Mouse (Mus musculus): ENCODE results near the gene Pilrb1. TPM values are rescaled to one million over a fixed set of nuclear protein-coding genes. Genes with fewer than 3 reads are reported as not detected.
"Not testable (repeated sequence)": the region's sequence is repeated elsewhere in the genome, so short reads cannot be mapped to it uniquely, and the experiment has no call there.

Gene Pilrb1
- polyA plus RNA-seq (2012; rRNA removed) = 22.8 and 40.7 TPM in 2 replicates

- not testable (repeated sequence) for H3K27me3 ChIP-seq (ENCODE audit: control insufficient read depth, insufficient read depth, low read length); DNase-seq (ENCODE audit: low read depth in 1 of 2, low spot score in 2 of 2); H3K4me1 ChIP-seq (ENCODE audit: control insufficient read depth, insufficient read depth, insufficient read length); H3K27ac ChIP-seq (ENCODE audit: insufficient read depth, low read length); H3K36me3 ChIP-seq (ENCODE audit: control insufficient read depth, insufficient read depth, low read length)
- peak within 1 kb of the TSS; percentile 14; the same call in 1 of the 2 replicates for H3K4me3 ChIP-seq (ENCODE audit: extremely low read depth, insufficient read depth, insufficient read length)
- WGBS = 53% methylated on average over 2 of the region's 2 CpGs
These were observed at the start of gene Pilrb1 for GRCm38 (mm10) chr5:137857960-137858710. Gene Pilrb1, minus strand, starts transcription at chr5:137858106.

- H3K36me3 ChIP-seq (ENCODE audit: control insufficient read depth, insufficient read depth, low read length) = no peaks in the 10 kb centered on the region
- H3K27ac ChIP-seq (ENCODE audit: insufficient read depth, low read length) = no peak overlapping the region
- H3K27me3 ChIP-seq (ENCODE audit: control insufficient read depth, insufficient read depth, low read length) = no peaks in the 10 kb centered on the region
- TF ChIP-seq POLR2A (IDR thresholded peaks at IDR 0.05; ENCODE audit: low read depth, low read length) (no peak), CTCF (IDR thresholded peaks at IDR 0.05; ENCODE audit: extremely low read depth, insufficient read depth, insufficient read length, insufficient replicate concordance) (no peak)
- no peak for DNase-seq (ENCODE audit: low read depth in 1 of 2, low spot score in 2 of 2)
- H3K4me3 ChIP-seq (ENCODE audit: extremely low read depth, insufficient read depth, insufficient read length) = no peak overlapping the region
- no peaks in the 10 kb centered on the region for H3K4me1 ChIP-seq (ENCODE audit: control insufficient read depth, insufficient read depth, insufficient read length)
- 30% methylated on average over 1 of the region's 1 CpGs for WGBS
These were observed 39.9 kb upstream of the Pilrb1 start for GRCm38 (mm10) chr5:137897812-137898211.

- no peak overlapping the region for H3K27ac ChIP-seq (ENCODE audit: insufficient read depth, low read length)
- H3K4me1 ChIP-seq (ENCODE audit: control insufficient read depth, insufficient read depth, insufficient read length) = no peaks in the 10 kb centered on the region
- no peaks in the 10 kb centered on the region for H3K27me3 ChIP-seq (ENCODE audit: control insufficient read depth, insufficient read depth, low read length)
- DNase-seq (ENCODE audit: low read depth in 1 of 2, low spot score in 2 of 2) = no peak
- 43% methylated on average over 1 of the region's 1 CpGs for WGBS
- no peaks in the 10 kb centered on the region for H3K36me3 ChIP-seq (ENCODE audit: control insufficient read depth, insufficient read depth, low read length)
- H3K4me3 ChIP-seq (ENCODE audit: extremely low read depth, insufficient read depth, insufficient read length) = no peak overlapping the region
- TF ChIP-seq POLR2A (IDR thresholded peaks at IDR 0.05; ENCODE audit: low read depth, low read length) (no peak), CTCF (IDR thresholded peaks at IDR 0.05; ENCODE audit: extremely low read depth, insufficient read depth, insufficient read length, insufficient replicate concordance) (no peak)
These were observed 35.0 kb upstream of the Pilrb1 start for GRCm38 (mm10) chr5:137892954-137893353.

GRCm38 (mm10) chr5:137887666-137888065 is 29.8 kb upstream of the Pilrb1 start:
- TF ChIP-seq POLR2A (IDR thresholded peaks at IDR 0.05; ENCODE audit: low read depth, low read length) (no peak), CTCF (IDR thresholded peaks at IDR 0.05; ENCODE audit: extremely low read depth, insufficient read depth, insufficient read length, insufficient replicate concordance) (no peak)
- WGBS = 87% methylated on average over 1 of the region's 1 CpGs
- Histone ChIP-seq H3K27me3 (ENCODE audit: control insufficient read depth, insufficient read depth, low read length) (no peaks in the 10 kb centered on the region), H3K4me3 (ENCODE audit: extremely low read depth, insufficient read depth, insufficient read length) (no peak overlapping the region), H3K36me3 (ENCODE audit: control insufficient read depth, insufficient read depth, low read length) (no peaks in the 10 kb centered on the region), H3K4me1 (ENCODE audit: control insufficient read depth, insufficient read depth, insufficient read length) (no peaks in the 10 kb centered on the region), H3K27ac (ENCODE audit: insufficient read depth, low read length) (no peak overlapping the region)
- no peak for DNase-seq (ENCODE audit: low read depth in 1 of 2, low spot score in 2 of 2)

- no peaks in the 10 kb centered on the region for H3K27me3 ChIP-seq (ENCODE audit: control insufficient read depth, insufficient read depth, low read length)
- no peak overlapping the region for H3K27ac ChIP-seq (ENCODE audit: insufficient read depth, low read length)
- TF ChIP-seq POLR2A (IDR thresholded peaks at IDR 0.05; ENCODE audit: low read depth, low read length) (no peak), CTCF (IDR thresholded peaks at IDR 0.05; ENCODE audit: extremely low read depth, insufficient read depth, insufficient read length, insufficient replicate concordance) (no peak)
- no peaks in the 10 kb centered on the region for H3K4me1 ChIP-seq (ENCODE audit: control insufficient read depth, insufficient read depth, insufficient read length)
- H3K36me3 ChIP-seq (ENCODE audit: control insufficient read depth, insufficient read depth, low read length) = no peaks in the 10 kb centered on the region
- 0% methylated on average over 2 of the region's 2 CpGs for WGBS
- peak in 1 of 2 experiments; percentile 16 for DNase-seq (ENCODE audit: low read depth in 1 of 2, low spot score in 2 of 2)
- no peak overlapping the region for H3K4me3 ChIP-seq (ENCODE audit: extremely low read depth, insufficient read depth, insufficient read length)
These were observed 28.0 kb upstream of the Pilrb1 start for GRCm38 (mm10) chr5:137885894-137886293.

GRCm38 (mm10) chr5:137883345-137883744 is 25.4 kb upstream of the Pilrb1 start:
- TF ChIP-seq CTCF (IDR thresholded peaks at IDR 0.05; ENCODE audit: extremely low read depth, insufficient read depth, insufficient read length, insufficient replicate concordance) (no peak), POLR2A (IDR thresholded peaks at IDR 0.05; ENCODE audit: low read depth, low read length) (no peak)
- Histone ChIP-seq H3K27me3 (ENCODE audit: control insufficient read depth, insufficient read depth, low read length) (no peaks in the 10 kb centered on the region), H3K4me1 (ENCODE audit: control insufficient read depth, insufficient read depth, insufficient read length) (no peaks in the 10 kb centered on the region), H3K4me3 (ENCODE audit: extremely low read depth, insufficient read depth, insufficient read length) (no peak overlapping the region), H3K36me3 (ENCODE audit: control insufficient read depth, insufficient read depth, low read length) (no peaks in the 10 kb centered on the region), H3K27ac (ENCODE audit: insufficient read depth, low read length) (no peak overlapping the region)
- no peak for DNase-seq (ENCODE audit: low read depth in 1 of 2, low spot score in 2 of 2)
- 56% methylated on average over 3 of the region's 3 CpGs for WGBS

- Histone ChIP-seq H3K36me3 (ENCODE audit: control insufficient read depth, insufficient read depth, low read length) (no peaks in the 10 kb centered on the region), H3K4me3 (ENCODE audit: extremely low read depth, insufficient read depth, insufficient read length) (no peak overlapping the region), H3K27ac (ENCODE audit: insufficient read depth, low read length) (no peak overlapping the region), H3K4me1 (ENCODE audit: control insufficient read depth, insufficient read depth, insufficient read length) (no peaks in the 10 kb centered on the region), H3K27me3 (ENCODE audit: control insufficient read depth, insufficient read depth, low read length) (no peaks in the 10 kb centered on the region)
- WGBS = 17% methylated on average over 4 of the region's 4 CpGs
- no peak for DNase-seq (ENCODE audit: low read depth in 1 of 2, low spot score in 2 of 2)
- TF ChIP-seq POLR2A (IDR thresholded peaks at IDR 0.05; ENCODE audit: low read depth, low read length) (no peak), CTCF (IDR thresholded peaks at IDR 0.05; ENCODE audit: extremely low read depth, insufficient read depth, insufficient read length, insufficient replicate concordance) (no peak)
These were observed 25.0 kb upstream of the Pilrb1 start for GRCm38 (mm10) chr5:137882922-137883321.

Measured in spleen, adult 2 months (tissue).